Mouse (Mus musculus) fat pad, adult 2 months (tissue): ENCODE data around the gene Tpra1.

ENCODE experiments used
- DNase-seq: peaks from one replicate; pipeline ENCODE4 v3.0.0-alpha.2; 2011; ENCODE audit warnings: low read depth, low spot score; ENCODE audit errors: extremely low read depth

Tpra1 gene

DNA sequence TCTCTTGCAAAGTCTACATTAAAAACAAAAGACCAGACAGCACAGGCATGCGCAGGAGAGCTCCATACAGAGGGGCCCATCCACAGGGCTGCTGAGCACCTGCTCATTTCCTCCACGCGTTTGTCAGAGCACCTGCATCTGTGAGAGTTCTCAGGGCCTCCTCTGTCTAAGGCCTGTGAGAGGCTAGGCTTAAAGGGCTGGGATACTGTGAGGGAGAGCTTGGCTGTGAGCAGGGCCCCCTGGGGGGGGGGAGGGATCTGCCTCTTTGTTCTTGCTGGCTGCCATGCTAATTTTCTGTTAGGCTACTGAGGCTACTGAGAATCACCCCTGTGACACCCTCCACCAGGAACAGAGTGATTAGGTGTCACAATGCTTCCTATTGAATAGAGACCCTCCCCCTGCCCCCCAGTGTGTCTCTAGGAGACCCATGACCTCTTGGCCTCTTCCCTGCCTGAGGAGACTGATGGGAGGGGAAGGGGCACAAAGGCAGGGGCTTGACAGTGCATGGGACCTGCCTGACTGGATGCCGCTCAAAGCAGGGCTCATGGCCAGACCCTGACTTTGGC is 23.7 kb downstream of the Tpra1 start:
- DNase-seq = no peak

DNA sequence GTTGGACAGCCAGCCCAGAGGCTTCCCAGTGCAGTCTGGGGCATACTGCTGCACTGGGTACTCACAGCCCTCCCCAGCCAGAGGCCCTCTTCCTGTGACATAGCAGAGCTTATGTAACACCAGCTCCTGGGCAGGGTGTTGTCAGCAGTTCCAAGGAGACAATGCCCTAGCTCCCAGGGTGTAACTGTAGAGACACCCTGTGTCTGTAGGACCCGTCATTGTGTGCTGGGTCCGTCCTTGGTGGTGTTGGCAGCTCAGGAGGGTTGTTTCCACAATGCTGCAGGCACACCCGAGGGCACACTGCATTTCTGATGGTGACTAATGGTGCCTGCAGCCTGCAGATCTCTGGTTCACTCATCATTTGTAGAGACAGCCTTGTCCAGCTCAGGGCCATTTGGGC is 24.8 kb downstream of the Tpra1 start:
- DNase-seq = no peak

DNA sequence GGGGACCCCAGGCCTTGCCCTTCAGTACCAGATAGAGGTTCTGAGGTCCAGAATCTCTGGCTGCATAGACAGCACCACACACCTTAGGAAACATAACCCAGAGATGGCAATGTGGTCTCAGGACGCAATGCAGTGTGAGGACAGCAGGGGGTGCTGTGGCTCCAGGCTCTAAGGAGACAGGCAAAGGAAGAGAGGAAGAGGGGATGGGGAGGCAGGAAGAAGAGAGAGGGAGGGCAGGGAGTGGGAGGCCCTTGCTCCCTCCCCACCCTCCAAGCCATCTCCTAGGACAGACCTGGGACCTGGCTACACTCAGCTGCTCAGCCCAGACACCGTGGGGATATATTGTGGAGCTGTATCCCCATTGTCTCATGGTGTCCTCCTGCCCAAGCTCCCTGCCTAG is 25.5 kb downstream of the Tpra1 start:
- no peak for DNase-seq

DNA sequence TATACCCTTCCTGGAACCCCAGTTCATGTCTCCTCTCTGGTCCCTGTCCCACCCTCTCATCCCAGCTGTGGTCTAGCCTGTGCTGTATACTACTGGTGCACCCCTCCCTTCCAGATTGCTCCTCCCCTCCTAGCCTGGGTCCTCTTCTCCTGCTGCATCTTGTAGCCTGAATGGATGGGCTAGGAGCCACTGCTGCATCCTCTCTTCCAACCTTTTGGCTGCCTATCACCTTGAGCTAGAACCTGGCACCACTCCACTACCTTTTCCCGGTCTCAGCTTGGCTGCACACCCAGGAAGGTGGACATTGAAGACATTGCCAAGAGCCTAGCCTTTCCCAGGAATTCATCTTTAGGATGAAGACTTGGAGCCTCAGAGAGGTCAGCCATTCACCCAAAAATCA is 26.0 kb downstream of the Tpra1 start:
- no peak for DNase-seq

DNA sequence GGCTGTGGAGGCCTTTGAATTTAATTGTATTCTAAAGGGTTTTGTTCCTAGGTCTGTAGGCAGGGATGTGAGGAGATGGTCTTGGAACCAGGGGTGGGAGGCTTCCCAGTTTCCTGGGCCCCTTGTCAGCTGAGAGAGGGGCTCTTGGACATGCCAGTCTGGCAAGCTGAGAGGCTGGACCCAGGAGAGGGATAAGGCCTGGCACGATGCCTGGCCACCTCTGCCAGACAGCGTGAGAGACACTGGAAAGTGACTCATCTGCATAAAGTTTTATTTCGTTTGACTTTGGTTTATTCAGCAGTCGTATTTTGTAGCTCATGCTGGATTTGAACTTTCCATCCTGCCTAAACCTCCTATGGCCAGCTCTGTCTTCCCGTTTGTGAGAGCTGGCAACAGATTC is 26.5 kb downstream of the Tpra1 start:
- DNase-seq = no peak

DNA sequence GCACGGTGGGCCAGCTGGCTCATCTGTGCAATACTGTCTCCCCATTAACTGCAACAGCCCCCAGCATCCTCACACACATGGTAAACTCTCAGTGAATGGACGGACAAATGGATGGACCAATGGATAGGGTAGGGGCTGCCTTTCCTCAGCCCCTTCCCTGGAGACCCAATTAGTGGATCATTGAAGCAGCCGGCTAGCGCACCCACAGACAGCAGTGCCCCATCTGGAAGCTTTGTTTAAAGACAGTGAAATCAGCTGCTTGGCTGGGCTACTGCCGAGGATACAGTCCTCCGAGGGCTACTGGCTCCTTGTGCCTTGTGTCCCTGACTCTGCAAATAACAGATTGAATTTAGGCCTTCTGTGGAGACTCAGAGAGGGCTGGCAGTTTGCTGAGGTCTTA is 27.4 kb downstream of the Tpra1 start:
- no peak for DNase-seq

DNA sequence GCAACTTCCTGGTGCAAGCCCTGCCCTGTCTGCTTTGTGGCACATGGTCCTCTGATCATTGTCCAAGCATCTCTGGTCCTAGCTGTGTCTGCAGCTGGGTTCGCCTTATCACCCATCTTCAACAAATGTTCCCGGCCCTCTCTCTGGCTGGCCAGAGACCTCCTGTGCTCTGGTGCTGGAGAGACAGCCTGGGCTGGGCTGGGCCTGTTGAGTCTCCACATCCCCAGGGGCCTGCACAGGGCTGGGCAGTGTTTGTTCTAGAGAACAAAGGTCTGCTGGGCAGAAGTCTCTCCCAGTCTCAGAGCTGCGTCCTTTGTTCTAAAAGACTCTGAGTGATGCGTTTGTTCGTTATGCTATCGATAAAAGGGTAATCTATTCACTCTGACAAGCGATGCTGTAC is 28.0 kb downstream of the Tpra1 start:
- DNase-seq = no peak

DNA sequence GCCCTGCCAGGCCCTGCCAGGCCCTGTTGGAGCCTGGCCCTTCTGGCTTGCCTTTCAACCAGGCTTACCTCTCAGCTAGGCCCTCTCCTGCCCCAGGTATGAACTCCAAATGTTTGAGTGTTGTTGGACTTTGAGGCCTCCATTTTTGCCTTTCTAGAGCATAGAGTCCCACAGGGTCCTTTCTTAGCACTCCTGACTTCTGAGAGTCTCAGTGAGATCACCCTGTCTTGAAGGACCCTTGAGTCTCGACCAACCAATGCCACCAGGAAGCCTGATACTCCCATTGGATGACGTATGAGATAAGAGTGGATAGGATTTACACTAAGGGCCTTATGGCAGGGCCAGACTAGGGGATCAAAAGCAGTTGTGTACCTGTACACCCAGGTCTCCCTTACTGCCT is 29.4 kb downstream of the Tpra1 start:
- no peak for DNase-seq

DNA sequence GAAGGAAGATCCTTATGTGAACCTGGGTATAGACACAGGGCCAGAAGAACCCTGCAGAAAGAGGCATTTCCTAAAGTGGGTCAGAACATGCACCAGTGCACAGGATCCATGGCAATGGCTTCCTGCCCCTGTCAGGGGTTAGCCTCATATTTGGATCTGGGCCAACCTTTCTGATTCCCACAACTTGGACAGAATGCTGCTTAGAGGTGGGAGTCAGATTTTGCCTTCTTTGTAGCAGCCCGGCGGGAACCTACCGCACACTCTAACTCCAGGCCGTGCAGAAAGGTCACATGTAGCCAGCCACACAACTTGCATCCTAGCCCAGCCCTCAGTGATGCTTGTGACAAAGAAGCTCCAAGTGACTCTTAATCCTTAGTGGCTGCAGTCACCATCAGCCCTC is 32.1 kb downstream of the Tpra1 start:
- DNase-seq = no peak

DNA sequence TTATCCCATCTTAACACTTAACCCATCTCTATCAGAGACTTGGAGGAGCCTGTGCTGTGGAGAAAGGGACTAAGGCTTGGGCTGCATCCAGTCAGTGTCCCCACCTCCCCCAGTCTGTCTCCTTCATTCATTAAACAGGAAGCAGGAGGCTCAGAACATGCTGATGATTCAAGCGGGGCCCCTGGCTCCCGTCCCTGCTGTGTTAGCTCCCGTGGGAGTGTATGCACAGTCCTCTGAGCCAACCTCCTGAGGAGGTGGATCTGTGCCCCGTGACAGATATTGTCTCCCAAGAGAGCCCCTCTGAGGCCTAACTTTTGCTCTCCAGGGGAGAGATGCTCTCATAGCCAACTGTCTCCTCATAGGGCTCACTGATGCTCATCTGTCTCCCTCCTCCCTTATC is 32.8 kb downstream of the Tpra1 start:
- DNase-seq = no peak

DNA sequence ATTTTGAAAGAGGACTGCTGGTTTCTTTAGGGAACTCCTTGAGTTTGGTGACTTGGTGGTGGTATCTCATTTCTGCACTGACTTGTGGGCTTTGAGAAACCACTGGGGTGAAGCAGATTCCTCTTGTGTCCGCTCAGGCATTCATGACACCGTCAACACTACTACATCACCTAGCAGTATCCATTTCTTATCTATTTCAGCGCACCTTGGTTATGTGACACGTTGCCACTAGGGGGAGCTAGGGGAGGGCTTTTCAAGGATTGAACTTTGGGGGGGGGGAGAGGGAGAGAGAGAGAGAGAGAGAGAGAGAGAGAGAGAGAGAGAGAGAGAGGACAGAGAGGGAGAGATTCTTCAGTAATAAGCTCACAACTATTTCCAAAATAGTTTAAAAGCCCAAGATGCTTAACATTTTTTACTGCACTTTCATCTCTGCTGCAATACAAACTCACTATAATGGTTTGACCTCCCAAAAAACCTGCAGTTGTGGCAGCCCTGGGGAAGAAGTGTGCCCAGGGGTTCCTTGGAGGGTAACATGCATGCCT is 33.8 kb downstream of the Tpra1 start:
- no peak for DNase-seq

DNA sequence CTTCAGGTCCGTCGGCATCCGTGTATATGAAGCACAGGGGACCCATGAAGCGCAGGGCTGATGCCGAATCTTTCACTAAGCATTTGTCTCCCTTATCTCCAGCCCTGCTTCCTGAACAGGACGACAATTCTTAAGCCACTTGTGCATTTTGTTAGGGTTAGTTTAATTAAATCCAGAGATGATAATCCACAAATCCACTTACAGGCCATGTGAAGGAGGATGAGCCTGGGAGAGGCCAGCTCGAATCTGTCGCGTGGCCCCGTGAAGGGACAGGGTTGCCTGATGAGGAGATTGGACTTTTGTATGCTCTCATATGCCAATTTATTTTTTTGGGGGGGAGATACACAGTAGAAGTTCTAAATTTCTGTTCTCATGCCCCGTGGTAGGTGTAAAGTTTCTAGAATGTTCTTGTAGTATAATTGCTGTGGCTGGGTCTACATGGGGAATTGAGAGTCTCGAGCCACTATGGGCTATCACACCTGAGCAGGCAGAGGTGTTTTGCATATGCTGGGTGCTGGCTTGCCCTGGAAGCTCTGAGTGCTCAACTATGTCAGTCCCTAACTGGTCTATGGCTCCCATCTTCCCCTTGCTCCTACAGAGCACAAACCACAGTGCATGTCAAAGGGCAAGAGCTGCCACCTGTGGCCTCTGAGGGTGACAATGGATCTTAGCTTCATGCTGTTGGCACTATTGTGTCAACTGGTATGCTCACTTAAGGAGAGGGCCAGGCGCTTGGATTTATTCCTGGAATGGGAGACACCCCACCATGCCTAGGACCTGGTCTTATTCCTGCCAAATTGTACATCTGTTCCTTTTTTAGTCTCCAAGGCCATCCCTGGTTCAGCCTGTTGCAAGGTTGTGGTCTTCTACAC is 34.5 kb downstream of the Tpra1 start:
- no peak for DNase-seq

DNA sequence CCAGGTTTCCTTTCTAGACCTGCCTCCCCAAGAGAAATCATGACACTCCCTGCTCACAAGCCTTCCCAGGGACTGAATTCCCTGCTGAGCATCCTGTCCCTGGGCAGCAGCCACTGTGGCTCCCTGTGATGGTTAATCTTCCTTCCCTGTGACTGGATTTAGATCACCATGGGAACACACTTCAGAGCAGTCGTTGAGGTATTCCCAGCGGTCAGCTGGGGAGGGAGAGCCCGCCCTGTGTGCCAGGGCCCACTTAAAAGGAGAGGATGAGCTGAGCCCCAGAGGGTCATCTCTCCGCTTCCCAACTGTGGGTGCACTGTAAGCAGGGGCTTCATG is 35.1 kb downstream of the Tpra1 start:
- DNase-seq = no peak

DNA sequence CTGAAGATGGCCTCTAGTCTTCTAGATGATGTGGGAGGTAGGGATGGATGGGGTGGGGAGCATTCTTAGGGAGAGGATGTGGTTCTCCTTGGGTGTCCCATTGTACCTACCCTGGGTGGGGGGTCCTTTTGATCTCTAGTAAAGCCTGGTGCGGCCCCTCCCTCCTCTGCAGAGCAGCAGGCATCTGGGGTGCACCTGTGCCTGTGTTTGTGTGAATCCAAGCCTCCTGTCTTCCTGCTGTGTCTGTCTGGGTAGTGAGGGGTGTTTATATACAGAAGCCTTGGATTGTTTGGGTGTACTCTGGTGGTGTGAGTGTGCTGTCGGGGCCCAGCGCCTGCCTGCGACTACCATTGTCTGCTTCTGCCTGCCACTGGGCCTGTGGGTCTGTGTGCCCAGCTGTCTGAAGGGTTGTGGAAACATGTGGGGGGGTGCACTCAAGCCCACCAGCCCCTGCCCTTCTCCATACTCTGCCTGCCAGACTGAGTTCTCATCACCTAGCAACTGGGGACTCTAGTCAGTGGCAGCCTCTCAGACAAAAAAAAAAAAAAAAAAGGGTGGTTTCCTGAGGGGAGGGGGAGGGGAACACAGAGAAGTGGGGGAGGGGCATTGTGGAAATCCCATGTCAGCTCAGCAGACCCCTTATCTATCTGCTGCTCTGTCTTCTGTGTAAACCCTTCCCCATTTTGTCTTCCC is 36.1 kb downstream of the Tpra1 start:
- DNase-seq = no peak

DNA sequence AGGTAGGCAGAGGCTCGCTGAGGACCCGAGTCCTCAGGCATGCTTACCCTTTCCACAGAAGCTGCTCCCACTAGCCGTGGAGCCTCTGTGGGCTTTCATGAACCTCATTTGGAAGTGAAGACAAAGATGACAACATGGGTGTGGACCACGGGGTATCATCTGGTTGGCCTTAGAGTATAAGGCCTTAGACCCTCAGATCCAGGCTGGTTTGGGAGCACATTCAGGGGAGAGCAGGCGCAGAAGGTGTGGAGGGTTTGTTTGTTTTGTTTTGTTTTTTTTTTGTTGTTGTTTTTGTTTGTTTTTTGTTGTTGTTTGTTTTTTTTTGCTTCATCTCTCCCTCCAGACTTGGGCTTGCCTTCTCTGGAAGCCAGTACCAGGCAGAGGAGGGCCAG is 36.6 kb downstream of the Tpra1 start:
- DNase-seq = no peak

DNA sequence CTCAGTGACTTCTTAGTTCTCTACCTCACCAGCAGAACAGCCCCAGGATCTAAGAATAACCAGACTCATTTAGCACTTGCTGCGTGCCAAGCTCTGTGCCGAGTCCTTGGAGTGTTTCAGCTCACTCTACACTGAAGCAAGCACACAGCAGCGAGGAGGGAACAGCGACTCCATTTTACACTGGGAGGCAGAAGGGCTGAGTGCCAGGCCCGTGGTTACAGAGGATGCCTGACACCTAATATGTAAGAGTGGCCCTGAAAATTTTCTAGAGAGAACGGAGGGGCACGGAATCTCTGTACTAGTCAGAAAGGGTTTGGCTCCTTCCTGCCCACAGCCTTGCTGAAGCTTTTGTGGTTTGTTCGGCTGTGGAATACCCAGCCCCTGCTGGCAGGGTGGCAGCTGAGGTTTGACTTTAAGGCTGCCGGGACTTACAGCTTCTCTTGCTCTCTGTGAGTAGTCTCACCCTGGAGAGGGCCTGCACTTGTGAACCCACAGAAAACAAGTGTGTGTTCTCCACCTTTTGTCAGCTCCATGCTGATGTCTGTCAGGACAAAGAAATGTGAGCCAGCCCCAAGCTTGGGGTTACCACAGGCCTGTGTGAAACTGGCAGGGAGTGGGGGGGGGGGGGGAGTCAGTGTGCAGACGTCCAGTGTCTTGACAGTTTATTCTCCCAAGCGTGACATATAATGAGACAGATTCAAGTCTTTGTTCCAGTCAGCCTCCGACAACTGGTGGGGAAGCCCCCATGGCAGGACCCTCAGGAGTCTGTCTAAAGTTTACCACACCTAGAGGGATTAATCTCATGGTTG is 37.4 kb downstream of the Tpra1 start:
- no peak for DNase-seq

DNA sequence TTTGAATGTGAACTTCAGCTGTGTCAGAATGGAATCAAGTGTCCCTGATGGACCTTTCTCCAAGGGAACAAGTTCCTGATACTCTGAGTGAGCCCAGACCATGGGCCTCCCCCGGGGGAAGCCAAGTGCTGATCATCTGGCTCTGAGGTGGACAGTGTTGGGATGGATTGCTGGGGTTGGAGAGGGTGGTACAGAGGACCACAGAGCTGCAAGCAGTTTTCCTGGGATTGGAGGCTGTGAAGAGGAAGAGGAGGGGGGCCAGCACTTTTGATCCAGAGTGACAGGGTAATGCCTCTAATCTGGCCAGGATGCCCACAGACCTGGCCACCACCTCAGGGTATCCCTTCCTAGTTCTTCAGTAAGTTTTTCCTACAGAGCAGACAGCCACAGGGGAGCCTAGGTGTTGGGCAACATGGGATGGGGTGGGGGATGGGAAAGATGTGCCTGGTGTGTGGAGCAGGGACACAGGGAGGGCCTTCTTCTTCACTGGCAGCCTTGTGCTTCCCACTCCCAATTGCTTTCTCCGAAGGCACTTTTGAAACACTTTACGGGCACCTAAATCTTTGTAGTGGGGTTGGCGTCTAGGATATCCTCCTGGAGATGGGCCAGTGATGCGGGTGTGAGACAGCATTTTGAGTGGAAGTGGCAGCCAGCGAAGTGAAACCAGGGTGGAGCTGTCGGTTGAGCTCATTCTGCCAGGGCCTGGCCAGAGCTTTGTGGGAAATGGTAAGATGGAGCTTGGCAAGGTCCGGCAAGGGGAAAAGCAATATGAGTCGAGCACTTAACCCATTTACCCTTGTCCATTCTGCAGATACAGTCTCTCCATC is 38.3 kb downstream of the Tpra1 start:
- no peak for DNase-seq

DNA sequence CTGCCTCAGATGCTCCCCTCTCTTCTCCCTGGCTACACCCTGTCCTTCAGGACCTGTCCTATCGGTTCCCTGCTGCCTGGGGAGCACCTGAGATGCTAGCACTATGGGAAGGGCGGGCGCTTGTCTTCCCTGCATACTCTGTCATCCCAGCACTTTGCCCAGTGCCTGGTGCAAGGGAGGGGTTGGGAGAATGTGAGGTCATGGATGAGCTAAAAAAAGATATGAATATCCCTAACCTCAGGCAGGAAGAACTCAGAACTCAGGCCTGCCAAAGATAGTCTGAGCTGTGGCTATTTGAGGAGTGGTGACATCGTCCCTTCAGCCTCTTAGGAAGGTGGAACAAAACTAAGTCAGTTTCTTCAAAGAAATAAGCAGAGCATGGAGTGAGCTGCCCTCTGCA is 39.6 kb downstream of the Tpra1 start:
- no peak for DNase-seq

DNA sequence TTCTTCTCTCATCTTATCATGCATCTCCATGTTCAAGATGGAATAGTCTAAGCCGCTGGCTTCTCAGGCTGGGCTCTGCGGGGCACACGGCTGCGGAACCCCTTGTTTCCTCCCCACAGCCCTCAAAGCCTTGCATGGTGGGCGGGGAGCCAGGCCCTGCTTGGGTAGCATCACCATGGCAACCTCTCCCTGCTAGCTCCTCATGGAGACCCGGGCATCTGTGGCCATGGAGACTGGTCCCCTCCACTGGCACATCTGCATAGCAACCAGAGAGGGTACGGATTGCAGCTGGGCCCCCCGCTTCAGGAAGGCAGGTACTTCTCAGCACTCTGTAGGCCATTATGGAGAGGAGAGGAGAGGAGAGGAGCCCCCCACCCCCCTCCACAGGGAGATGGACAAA is 40.5 kb downstream of the Tpra1 start:
- DNase-seq = no peak

DNA sequence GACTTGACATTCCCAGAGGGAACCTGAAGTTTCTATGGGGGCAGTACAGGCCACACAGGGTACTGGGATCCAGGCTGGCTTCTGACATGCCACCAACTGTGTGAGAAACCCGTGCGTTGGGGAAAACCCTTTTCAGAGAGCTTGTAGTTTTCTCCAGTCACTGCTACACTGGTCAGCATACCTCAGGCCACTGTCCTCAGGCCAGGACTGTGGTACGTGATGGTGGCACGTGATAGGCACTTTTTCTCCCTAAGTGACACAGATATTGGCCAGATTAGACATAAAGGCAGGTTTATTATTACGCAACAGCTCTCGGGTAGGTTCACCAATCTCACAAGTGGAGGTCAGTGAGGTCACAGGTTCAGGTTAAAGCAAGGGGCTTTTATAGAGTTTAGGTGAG is 41.6 kb downstream of the Tpra1 start:
- DNase-seq = no peak
